Mouse (Mus musculus) liver, adult (tissue): ENCODE results near the gene Lrrn4.
A peak's percentile ranks its signal among the peaks of the same experiment; 100 is the strongest.

ENCODE experiments used
- GATA4 ChIP-seq: IDR thresholded peaks from 2 replicates; pipeline ENCODE4 v1.6.1; 2014; ENCODE audit warnings: mild to moderate bottlenecking, low read length; ENCODE audit not compliant: insufficient replicate concordance

Gene Lrrn4

GRCm38 (mm10) chr2:132880844-132881645 lies at the start of gene Lrrn4:
Lrrn4 (minus strand) TSS chr2:132880891.
- TF ChIP-seq GATA4: no peak

GRCm38 (mm10) chr2:132928999-132929398 lies 48.3 kb upstream of the Lrrn4 start:
- TF ChIP-seq GATA4: no peak

DNA sequence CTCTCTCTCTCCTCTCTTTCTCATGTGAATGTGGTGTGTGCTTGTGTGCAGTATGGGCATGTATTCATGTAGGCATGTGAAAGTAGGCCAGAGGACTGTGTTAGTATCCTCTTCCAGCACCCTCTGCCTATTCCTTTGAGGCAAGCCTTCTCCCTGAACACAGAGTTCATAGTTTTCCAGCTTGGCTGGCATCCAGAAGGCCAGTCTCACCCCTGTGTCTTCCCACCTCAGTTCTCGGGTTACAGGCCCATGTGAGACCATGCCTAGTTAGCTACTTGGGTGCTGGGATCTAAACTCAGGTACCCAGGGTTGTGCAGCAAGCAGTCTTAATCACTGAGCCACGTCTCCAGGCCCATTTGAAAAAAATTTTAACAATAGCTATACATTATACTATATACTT lies 47.2 kb upstream of the Lrrn4 start:
- no peak for TF ChIP-seq GATA4

GRCm38 (mm10) chr2:132927298-132927697 lies 46.6 kb upstream of the Lrrn4 start:
- TF ChIP-seq GATA4: no peak

GRCm38 (mm10) chr2:132923290-132924085 lies 42.8 kb upstream of the Lrrn4 start:
- peak; percentile 25; the same call in 1 of the 2 replicates for TF ChIP-seq GATA4

DNA sequence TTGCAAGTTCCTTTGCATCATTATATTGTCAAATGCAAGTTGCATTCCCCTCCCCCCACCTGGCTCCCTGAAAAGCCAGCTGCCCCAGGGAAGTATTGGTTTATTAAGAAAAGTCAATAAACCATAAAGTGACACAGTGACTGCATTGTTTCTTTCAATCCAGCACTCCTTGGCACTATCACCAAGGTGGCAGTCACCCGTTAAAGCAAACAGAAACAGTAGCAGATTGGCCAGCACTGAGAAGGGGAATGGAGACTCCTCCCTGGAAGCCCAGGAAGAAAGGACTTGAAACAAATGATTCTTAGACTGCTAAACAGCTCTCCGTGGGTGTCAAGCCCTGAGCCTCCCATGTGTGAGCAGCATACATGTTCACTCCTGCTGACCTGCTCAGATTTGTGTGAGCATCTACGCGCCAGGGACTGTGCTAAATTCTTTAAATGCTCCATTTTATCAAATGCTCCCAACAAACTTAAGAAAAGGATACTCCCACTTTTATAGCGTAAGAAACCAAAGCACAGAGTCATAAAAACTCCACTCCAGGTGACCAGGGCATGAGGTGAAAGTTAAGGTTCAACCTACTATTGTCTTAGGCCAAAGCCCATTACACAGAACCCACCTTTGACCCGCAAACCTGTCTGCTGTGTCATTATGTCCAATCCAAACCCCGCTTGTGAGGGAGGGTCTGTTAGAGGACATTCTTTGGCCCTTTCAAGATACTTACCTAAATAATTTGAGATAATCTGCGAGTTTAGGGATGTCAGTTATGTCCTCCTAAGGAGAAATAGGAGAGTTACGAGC lies 41.6 kb upstream of the Lrrn4 start:
- TF ChIP-seq GATA4: no peak

DNA sequence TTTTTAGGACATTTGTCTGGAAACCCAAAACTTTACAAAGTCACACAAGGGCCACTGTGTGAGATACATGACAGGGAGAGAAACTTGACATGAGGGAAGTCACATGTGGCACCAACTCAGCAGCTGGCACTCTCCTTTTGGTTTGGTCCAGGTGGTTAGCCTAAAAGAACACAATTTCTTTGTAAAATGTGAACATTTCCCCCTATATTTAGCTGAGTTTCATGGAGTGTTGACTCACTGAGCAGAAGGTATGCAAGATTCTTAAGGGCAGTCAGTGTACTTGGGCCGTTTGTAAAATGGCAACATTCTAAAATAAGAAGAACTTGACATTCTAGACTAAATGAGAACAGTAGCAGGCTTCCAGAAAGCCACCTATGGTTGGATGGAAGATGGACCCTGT lies 34.1 kb upstream of the Lrrn4 start:
- TF ChIP-seq GATA4: no peak

- no peak for TF ChIP-seq GATA4
Measured at GRCm38 (mm10) chr2:132906763-132907162, 26.1 kb upstream of the Lrrn4 start.

DNA sequence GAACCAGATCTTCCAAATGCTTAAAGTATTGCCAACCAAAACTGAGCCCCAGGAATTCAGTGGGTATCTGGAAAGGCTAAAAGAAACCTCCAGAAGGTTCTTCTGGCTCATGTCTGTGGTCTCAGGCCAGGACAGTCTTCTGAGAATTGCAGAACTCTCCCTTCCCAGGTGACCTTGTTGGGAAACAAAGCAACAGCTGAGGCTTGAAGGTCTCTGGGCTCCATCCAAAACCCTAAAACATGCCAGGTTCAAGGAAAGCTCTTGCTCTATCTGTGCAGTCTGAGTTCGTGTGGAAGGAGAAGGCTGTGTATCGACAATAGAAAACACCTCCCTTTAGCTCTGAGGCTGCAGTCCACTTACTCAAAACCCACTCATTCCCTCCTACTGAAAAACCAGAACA lies 24.3 kb upstream of the Lrrn4 start:
- no peak for TF ChIP-seq GATA4

DNA sequence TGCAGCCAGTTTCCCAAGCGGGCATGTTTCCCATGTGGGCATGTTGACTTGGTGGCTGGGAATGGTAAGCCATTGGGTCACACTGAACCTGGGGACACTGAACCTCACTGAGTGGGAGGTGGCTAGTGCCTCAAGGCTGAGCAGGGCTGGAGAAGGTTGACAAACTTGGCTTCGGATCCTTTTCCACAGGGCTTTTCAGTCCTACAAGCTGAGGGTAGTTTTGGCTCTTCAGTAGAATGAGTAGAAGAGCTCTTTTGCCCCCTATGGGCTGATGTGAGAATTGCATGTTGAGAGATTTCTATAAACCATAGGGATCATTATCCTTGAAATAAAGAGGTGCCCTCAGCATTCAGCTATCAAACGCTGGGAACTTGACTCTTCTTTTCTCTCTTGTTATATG lies 22.8 kb upstream of the Lrrn4 start:
- TF ChIP-seq GATA4: peak; percentile 58; the same call in 1 of the 2 replicates

- no peak for TF ChIP-seq GATA4
Measured at GRCm38 (mm10) chr2:132902056-132902455, 21.4 kb upstream of the Lrrn4 start.

- no peak for TF ChIP-seq GATA4
Measured at GRCm38 (mm10) chr2:132901636-132902035, 20.9 kb upstream of the Lrrn4 start.

- TF ChIP-seq GATA4: no peak
Measured at GRCm38 (mm10) chr2:132900596-132900995, 19.9 kb upstream of the Lrrn4 start.

- no peak for TF ChIP-seq GATA4
Measured at GRCm38 (mm10) chr2:132898211-132898610, 17.5 kb upstream of the Lrrn4 start.

DNA sequence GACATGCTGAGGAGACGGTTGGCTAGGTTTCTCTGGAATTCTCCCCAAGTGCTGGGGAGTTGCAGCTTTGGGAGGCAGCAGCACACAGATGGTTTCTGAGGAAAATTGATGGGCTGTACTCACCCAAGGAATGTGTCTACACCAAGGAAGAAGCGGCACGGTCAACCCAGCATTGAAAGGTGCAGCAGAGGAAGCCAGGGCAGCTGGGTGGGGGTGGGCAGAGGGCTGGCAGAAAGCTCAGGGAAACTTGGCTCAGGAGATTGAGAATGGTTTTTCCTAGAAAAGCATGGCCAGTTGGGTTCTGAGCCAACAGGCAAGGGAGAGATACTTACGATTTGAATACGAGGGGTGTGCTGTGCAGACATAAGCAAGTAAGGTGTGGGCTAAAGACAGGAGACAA lies 13.1 kb upstream of the Lrrn4 start:
- TF ChIP-seq GATA4: no peak

DNA sequence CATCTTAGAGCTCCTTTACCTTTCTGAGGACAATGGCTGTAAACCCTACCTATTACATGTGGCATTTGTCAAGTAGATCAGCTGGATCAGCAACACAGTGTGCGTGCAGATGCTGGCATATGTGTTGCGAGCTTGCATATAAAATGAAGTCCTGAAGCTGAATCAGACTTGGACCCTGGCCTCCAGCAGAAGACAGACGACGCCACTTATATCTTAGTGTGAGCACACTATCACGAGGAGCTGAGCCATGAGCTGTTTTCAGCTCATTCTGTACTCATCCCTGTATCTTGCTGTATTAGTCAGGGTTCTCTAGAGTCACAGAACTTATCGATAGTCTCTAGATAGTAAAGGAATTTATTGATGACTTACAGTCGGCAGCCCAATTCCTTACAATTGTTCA lies 4.6 kb upstream of the Lrrn4 start:
- no peak for TF ChIP-seq GATA4
